Mouse (Mus musculus) hindlimb bud, embryonic 11.5 days (tissue): ENCODE data around the gene Try4.
"Not testable (repeated sequence)": the region's sequence is repeated elsewhere in the genome, so short reads cannot be mapped to it uniquely, and the experiment has no call there.

ENCODE experiments used
- DNase-seq: peaks from one replicate; pipeline ENCODE4 v3.0.0-alpha.2; 2012; ENCODE audit warnings: low read depth, low spot score; ENCODE audit errors: extremely low spot score

Try4 gene

DNA sequence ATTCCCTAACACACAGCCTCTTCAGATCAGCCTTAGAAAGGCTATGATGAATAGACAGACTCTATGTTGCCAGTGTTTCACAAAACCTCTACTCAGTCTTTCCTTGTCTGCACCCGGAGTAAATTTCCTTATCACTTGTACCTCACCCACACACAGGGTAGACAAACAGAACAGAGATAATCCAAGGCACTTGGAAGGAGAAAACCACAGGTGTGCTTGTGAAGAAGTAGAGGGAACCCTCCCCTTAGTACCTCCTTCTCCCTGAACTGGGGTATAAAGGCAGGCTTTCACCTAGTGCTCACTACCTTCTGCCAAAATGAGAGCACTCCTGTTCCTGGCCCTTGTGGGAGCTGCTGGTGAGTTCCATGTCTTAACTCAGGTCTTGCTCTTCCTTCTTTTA is at the start of gene Try4:
TSS of gene Try4 (plus strand) at position 301 of the 400 bp plus-strand sequence.
- DNase-seq = no peak

DNA sequence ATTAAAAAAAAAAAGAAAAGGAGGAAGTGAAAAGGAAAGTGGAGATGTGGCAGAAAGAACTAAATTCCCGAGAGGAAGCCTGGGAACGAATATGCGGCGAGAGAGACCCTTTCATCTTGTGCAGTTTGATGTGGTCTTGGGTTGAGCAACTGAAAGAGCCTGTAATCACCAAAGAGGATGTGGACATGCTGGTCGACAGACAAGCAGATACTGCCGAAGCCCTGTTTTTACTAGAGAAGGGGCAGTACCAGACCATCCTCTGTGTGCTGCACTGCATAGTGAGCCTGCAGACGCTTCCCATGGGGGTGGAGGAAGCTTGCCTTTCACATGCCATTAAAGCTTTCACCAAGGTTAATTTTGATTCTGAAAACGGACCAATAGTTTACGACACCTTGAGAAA is 48.8 kb upstream of the Try4 start:
- not testable (repeated sequence) for DNase-seq

DNA sequence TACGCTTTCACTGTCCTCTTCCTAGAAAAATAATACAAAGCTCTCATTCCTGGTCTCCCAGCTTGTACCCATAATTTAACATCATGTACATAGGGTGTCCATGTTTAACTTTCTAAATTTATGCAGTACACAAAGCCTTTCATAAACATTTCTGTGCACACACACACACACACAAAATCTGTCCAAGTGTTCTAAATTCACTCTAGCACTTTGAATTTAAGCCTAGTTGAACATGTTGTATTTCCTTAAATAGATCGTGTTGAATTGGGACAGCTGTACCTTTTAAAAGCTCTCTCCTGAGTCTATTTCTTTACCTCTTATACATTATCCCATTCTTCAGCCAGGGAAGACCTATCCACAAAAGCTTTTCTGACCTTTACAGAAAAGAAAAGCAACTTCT is 45.6 kb upstream of the Try4 start:
- DNase-seq = no peak

GRCm38 (mm10) chr6:41257432-41257831 is 44.6 kb upstream of the Try4 start:
- no peak for DNase-seq

- no peak for DNase-seq
Observed at GRCm38 (mm10) chr6:41262796-41263195, 39.3 kb upstream of the Try4 start.

DNA sequence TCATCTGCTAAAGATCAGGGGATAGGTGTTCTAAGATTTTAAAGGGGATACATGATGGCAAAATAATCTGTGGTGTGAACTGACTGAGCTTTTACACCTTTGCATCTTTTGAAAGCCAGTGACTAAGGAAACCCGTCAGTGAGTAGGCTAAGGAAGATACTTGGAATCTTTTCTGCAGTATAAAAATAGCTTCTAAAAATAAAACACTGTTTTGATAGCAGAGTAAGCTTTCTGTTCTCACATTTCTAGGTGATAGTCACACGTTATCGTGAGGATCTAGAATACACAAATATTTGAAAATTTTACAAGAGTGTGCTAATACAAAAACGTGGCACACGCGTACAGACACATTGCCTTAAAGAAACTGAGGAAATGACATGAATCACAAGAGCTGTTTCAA is 35.9 kb upstream of the Try4 start:
- DNase-seq = no peak

DNA sequence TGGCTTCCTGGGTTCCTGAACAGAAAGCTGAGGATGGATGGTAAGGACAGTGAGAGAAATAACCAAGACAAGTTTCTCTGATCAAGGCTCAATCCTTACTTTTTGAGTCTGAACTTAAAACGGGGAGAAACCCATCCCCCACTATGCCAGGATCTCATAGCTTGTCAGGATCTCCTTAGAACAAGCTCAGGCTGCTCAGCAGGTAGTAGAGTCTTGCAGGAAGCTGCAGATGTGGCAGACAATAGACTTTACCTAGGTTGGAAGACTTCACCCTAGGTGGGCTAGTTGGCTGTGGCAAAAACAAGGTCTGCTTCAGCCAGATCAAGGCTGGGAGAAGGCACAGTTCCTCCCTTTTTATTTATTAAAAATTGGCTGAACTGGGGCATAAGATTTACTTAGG is 3.8 kb upstream of the Try4 start:
- DNase-seq = no peak

DNA sequence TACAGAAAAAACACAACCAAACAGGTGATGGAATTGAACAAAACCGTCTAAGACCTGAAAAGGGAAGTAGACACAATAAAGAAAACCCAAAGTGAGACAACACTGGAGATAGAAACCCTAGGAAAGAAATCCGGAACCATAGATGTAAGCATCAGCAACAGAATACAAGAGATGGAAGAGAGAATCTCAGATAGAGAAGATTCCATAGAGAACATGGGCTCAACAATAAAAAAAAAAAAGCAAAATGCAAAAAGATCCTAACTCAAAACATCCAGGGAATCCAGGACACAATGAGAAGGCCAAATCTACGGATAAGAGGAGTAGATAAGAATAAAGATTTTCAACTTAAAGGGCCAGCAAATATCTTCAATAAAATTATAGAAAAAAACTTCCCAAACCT is 14.7 kb downstream of the Try4 start, which contains the start of gene Try5:
TSS of gene Try5 (minus strand) at position 101 of the 400 bp plus-strand sequence.
- not testable (repeated sequence) for DNase-seq

DNA sequence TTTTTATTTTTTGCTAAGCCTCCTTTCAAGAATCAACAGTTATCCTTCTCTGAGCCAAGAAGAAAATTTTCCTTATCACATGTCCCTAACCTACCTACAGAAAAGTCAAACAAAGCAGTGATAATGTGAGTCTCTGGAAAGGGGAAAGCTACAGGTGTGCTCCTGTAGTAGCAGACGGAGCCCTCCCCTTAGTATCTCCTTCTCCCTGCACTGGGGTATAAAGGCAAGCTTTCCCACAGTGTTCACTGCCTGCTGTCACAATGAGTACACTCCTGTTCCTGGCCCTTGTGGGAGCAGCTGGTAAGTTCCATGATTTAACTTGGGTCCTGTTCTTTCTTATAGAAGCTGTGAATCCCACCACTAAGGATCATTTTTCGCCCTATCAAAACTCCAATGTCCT is 51.9 kb downstream of the Try4 start, which contains the start of gene Try10:
TSS of gene Try10 (plus strand) at position 174 of the 400 bp plus-strand sequence.
- no peak for DNase-seq
